Mouse (Mus musculus) megakaryocyte, embryonic 14.5 days (primary cell): Measurements from ENCODE around the gene Sptlc2. TPM values are rescaled to one million over a fixed set of nuclear protein-coding genes. Genes with fewer than 3 reads are reported as not detected.
A peak's percentile ranks its signal among the peaks of the same experiment; 100 is the strongest.
"Not testable (repeated sequence)": the region's sequence is repeated elsewhere in the genome, so short reads cannot be mapped to it uniquely, and the experiment has no call there.

Source experiments
- H3K27me3 ChIP-seq: replicated peaks from 2 replicates; pipeline ENCODE3; 2012; ENCODE audit warnings: inconsistent platforms
- H3K36me3 ChIP-seq: replicated peaks from 2 replicates; pipeline ENCODE3; 2012; ENCODE audit warnings: low read length, inconsistent platforms, mixed read lengths
- H3K4me1 ChIP-seq: 2 replicates; pipeline ENCODE4 v1.6.1; 2012; ENCODE audit warnings: inconsistent platforms
- H3K4me3 ChIP-seq: replicated peaks from 2 replicates; pipeline ENCODE3; 2012; ENCODE audit warnings: moderate library complexity, mild to moderate bottlenecking, inconsistent platforms
- H3K9me3 ChIP-seq: 2 replicates; pipeline ENCODE4 v1.6.1; 2012; ENCODE audit warnings: inconsistent platforms
- FLI1 ChIP-seq: IDR thresholded peaks from 2 replicates; pipeline ENCODE4 v1.6.1; 2012; ENCODE audit warnings: low read length, inconsistent platforms, mixed read lengths
- GATA1 ChIP-seq: IDR thresholded peaks from 3 replicates; pipeline ENCODE4 v1.6.1; 2012; ENCODE audit warnings: mixed read lengths, low read length, inconsistent platforms, borderline replicate concordance
- polyA plus RNA-seq: library from polyadenylated mRNA; stranded (reverse); fragments of >175 nt; gene quantifications from 2 replicates; pipeline ENCODE4 v1.2.3, GENCODE M21; 2012; ENCODE audit warnings: low replicate concordance; ENCODE audit not compliant: insufficient read depth

The Sptlc2 gene
- polyA plus RNA-seq, 1 experiment: 44.0 TPM

DNA sequence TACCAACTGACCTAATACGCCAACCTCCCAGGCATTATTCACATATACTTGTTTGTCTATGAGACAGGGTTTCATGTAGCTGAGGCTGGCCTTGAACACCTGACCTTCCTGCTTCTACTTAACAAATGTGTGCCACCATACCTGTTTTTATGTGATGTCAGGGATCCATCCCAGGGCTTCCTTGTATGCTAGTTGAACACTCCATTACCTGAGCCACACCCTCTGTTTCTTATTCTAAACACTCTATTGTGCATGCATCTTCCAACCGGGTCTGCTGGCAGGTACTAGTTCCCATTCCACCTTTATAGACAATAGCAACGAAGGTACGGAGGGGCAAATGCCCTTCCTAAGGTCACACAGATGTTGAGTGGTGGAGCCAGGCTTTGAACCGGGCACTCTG is 99.1 kb downstream of the Sptlc2 start:
- peaks cover 18% of the 10 kb centered on the region for H3K4me1 ChIP-seq
- peaks cover 16% of the 10 kb centered on the region for H3K9me3 ChIP-seq
- peaks cover 5% of the 10 kb centered on the region for H3K36me3 ChIP-seq
- TF ChIP-seq FLI1: no peak
- TF ChIP-seq GATA1: no peak
- no peak overlapping the region for H3K4me3 ChIP-seq
- peaks cover 38% of the 10 kb centered on the region for H3K27me3 ChIP-seq

DNA sequence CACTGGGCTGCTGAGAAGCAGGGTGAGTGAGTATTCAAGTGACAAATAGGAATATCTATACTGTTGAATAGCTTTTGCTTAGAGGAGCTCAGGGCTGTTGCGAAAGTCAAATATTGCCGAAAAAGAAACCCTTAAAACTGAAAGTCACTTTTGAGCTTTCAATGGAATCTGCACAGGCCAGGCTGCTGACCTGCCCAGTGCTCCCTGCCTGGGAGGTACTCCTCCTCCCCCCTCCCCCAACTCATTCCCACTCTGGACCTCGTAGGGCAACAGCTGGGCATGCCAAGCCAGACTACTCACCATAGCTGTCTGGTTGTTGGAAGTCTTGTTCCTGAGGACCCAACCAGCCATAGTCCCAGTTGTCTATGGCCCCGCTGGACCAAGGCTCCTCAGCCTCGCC is 103.4 kb downstream of the Sptlc2 start:
- Histone ChIP-seq H3K4me3 (no peak overlapping the region), H3K27me3 (peaks cover 25% of the 10 kb centered on the region), H3K4me1 (peaks cover 55% of the 10 kb centered on the region), H3K36me3 (peaks cover 13% of the 10 kb centered on the region), H3K9me3 (peaks cover 11% of the 10 kb centered on the region)
- TF ChIP-seq FLI1: no peak

GRCm38 (mm10) chr12:87284268-87284667 is 103.9 kb downstream of the Sptlc2 start:
- peaks cover 14% of the 10 kb centered on the region for H3K36me3 ChIP-seq

GRCm38 (mm10) chr12:87283706-87284105 is 104.4 kb downstream of the Sptlc2 start:
- peaks cover 14% of the 10 kb centered on the region for H3K36me3 ChIP-seq
- H3K4me1 ChIP-seq: peaks cover 66% of the 10 kb centered on the region
- TF ChIP-seq GATA1 (no peak), FLI1 (no peak)
- H3K9me3 ChIP-seq: peaks cover 11% of the 10 kb centered on the region
- no peak overlapping the region for H3K4me3 ChIP-seq
- peaks cover 20% of the 10 kb centered on the region for H3K27me3 ChIP-seq

More at GRCm38 (mm10) chr12:87284268-87284667, 103.9 kb downstream of the Sptlc2 start:
- TF ChIP-seq FLI1 (no peak), GATA1 (no peak)
- Histone ChIP-seq H3K4me1 (peaks cover 60% of the 10 kb centered on the region), H3K4me3 (no peak overlapping the region), H3K27me3 (peaks cover 23% of the 10 kb centered on the region), H3K9me3 (peaks cover 11% of the 10 kb centered on the region)

GRCm38 (mm10) chr12:87282743-87283142 is 105.4 kb downstream of the Sptlc2 start:
- peaks cover 20% of the 10 kb centered on the region for H3K27me3 ChIP-seq
- peaks cover 9% of the 10 kb centered on the region for H3K36me3 ChIP-seq
- TF ChIP-seq FLI1 (no peak), GATA1 (no peak)
- H3K4me1 ChIP-seq: peaks cover 75% of the 10 kb centered on the region
- peak overlapping the region; percentile 28 for H3K4me3 ChIP-seq
- peaks cover 3% of the 10 kb centered on the region for H3K9me3 ChIP-seq

DNA sequence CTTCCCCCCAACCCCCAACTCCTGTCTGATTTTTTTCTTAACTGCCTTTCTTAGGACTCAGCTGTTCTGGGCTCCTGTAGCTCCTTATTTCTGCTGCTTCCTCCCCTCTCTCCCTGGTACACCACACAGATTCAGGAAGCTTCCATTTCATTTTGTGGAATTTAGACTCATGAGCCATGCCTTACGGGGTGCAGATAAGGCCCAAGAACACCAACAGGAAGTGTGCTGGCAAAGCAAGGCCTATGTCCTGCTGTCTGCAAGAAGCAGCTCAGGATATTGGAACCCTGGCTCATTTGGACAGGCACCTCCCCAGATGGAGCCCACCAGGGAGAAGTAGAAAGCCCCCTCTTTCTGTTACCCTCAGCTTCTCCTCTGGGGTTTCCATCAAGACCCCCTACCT is 106.4 kb downstream of the Sptlc2 start:
- peaks cover 84% of the 10 kb centered on the region for H3K4me1 ChIP-seq
- no peak overlapping the region for H3K4me3 ChIP-seq
- peaks cover 15% of the 10 kb centered on the region for H3K36me3 ChIP-seq
- H3K27me3 ChIP-seq: peaks cover 17% of the 10 kb centered on the region
- peak; percentile 53; the same call in 1 of the 2 replicates for TF ChIP-seq FLI1
- peak; percentile 69; the same call in 1 of the 3 replicates for TF ChIP-seq GATA1
- H3K9me3 ChIP-seq: no peaks in the 10 kb centered on the region; the same call in 1 of the 2 replicates

- Histone ChIP-seq H3K9me3 (no peaks in the 10 kb centered on the region; the same call in 1 of the 2 replicates), H3K36me3 (peaks cover 34% of the 10 kb centered on the region), H3K4me3 (peak overlapping the region; percentile 54), H3K27me3 (peaks cover 4% of the 10 kb centered on the region), H3K4me1 (peaks cover 96% of the 10 kb centered on the region)
- TF ChIP-seq GATA1 (no peak), FLI1 (no peak)
Measured at GRCm38 (mm10) chr12:87279879-87280278, 108.3 kb downstream of the Sptlc2 start.

DNA sequence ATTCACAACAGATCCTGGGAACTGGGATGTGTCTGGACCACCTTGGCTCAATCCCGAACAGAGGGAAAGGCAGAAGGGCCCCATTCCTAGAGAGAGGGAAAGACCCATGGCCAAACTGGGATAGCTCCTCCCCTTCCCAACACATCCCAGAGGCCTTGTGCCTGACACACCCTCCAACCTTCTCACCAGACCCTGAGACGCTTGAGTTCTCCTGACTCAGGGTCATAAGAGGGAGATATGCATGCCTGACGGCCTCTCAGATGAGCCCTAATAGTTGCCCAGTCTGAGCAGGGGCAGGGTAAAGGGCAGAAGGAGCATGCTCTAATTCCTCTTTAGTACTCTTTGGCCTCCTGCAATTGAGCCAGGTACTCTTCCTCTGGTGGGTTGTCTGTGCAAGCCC is 108.8 kb downstream of the Sptlc2 start:
- Histone ChIP-seq H3K27me3 (peaks cover 2% of the 10 kb centered on the region), H3K9me3 (no peaks in the 10 kb centered on the region; the same call in 1 of the 2 replicates), H3K36me3 (peaks cover 40% of the 10 kb centered on the region), H3K4me1 (peaks cover 96% of the 10 kb centered on the region), H3K4me3 (no peak overlapping the region)
- no peak for TF ChIP-seq FLI1

- peak overlapping the region; percentile 79 for H3K4me3 ChIP-seq
Measured at GRCm38 (mm10) chr12:87278118-87278730, 109.9 kb downstream of the Sptlc2 start.

GRCm38 (mm10) chr12:87277251-87277650 is 110.9 kb downstream of the Sptlc2 start:
- H3K36me3 ChIP-seq: peaks cover 57% of the 10 kb centered on the region
- H3K4me1 ChIP-seq: peaks cover 86% of the 10 kb centered on the region
- not testable (repeated sequence) for H3K4me3 ChIP-seq, H3K9me3 ChIP-seq, H3K27me3 ChIP-seq

More at GRCm38 (mm10) chr12:87278118-87278730, 109.9 kb downstream of the Sptlc2 start:
- H3K27me3 ChIP-seq: peaks cover 2% of the 10 kb centered on the region
- no peaks in the 10 kb centered on the region; the same call in 1 of the 2 replicates for H3K9me3 ChIP-seq
- H3K4me1 ChIP-seq: peaks cover 93% of the 10 kb centered on the region
- H3K36me3 ChIP-seq: peaks cover 50% of the 10 kb centered on the region
- TF ChIP-seq GATA1 (no peak), FLI1 (no peak)
